Mouse (Mus musculus): ENCODE data around the gene Fam208a. TPM values are rescaled to one million over a fixed set of nuclear protein-coding genes. Genes with fewer than 3 reads are reported as not detected.

The Fam208a gene
- polyA plus RNA-seq, 1 experiment from 2014 or later = 20.1 TPM

GRCm38 (mm10) chr14:27400495-27400894 lies 28.1 kb upstream of the Fam208a start:
- no peak overlapping the region for H3K9ac ChIP-seq
- H3K27me3 ChIP-seq (replicated peaks) = no peaks in the 10 kb centered on the region
- H3K4me3 ChIP-seq = no peak overlapping the region
- H3K36me3 ChIP-seq = no peaks in the 10 kb centered on the region
- 88% methylated on average over 6 of the region's 6 CpGs for WGBS
- H3K4me2 ChIP-seq (replicated peaks) = no peak overlapping the region
- H3K9me3 ChIP-seq = no peaks in the 10 kb centered on the region
- H3K27ac ChIP-seq = no peak overlapping the region
- H3K4me1 ChIP-seq = no peaks in the 10 kb centered on the region
- no peak for ATAC-seq (ENCODE audit: low FRiP score, low read depth)

- no peaks in the 10 kb centered on the region for H3K4me1 ChIP-seq
- no peak overlapping the region for H3K9ac ChIP-seq
- no peak overlapping the region for H3K4me2 ChIP-seq (replicated peaks)
- no peak overlapping the region for H3K27ac ChIP-seq
- no peaks in the 10 kb centered on the region for H3K27me3 ChIP-seq (replicated peaks)
- H3K4me3 ChIP-seq = no peak overlapping the region
- 88% methylated on average over 12 of the region's 12 CpGs for WGBS
- no peaks in the 10 kb centered on the region for H3K9me3 ChIP-seq
- H3K36me3 ChIP-seq = no peaks in the 10 kb centered on the region
- no peak for ATAC-seq (ENCODE audit: low FRiP score, low read depth)
Measured at GRCm38 (mm10) chr14:27401717-27402278, 26.8 kb upstream of the Fam208a start.

- no peaks in the 10 kb centered on the region for H3K4me1 ChIP-seq
- H3K4me3 ChIP-seq = no peak overlapping the region
- 86% methylated on average over 10 of the region's 10 CpGs for WGBS
Measured at GRCm38 (mm10) chr14:27402332-27403250, 26.0 kb upstream of the Fam208a start.

GRCm38 (mm10) chr14:27405452-27405851 lies 23.2 kb upstream of the Fam208a start:
- no peak overlapping the region for H3K27ac ChIP-seq
- ATAC-seq (ENCODE audit: low FRiP score, low read depth) = no peak
- WGBS = 94% methylated on average over 4 of the region's 4 CpGs

More at GRCm38 (mm10) chr14:27402332-27403250, 26.0 kb upstream of the Fam208a start:
- H3K9ac ChIP-seq = no peak overlapping the region
- no peak overlapping the region for H3K4me2 ChIP-seq (replicated peaks)
- H3K27ac ChIP-seq = no peak overlapping the region
- no peaks in the 10 kb centered on the region for H3K27me3 ChIP-seq (replicated peaks)
- no peaks in the 10 kb centered on the region for H3K9me3 ChIP-seq
- ATAC-seq (ENCODE audit: low FRiP score, low read depth) = no peak
- H3K36me3 ChIP-seq = no peaks in the 10 kb centered on the region

GRCm38 (mm10) chr14:27405947-27406346 lies 22.7 kb upstream of the Fam208a start:
- 91% methylated on average over 2 of the region's 2 CpGs for WGBS
- Histone ChIP-seq H3K27ac (no peak overlapping the region), H3K36me3 (no peaks in the 10 kb centered on the region), H3K4me1 (no peaks in the 10 kb centered on the region), H3K9ac (no peak overlapping the region), H3K4me3 (no peak overlapping the region), H3K27me3 (replicated peaks) (no peaks in the 10 kb centered on the region), H3K9me3 (peaks cover 5% of the 10 kb centered on the region; the same call in 1 of the 2 replicates), H3K4me2 (replicated peaks) (no peak overlapping the region)
- ATAC-seq (ENCODE audit: low FRiP score, low read depth) = no peak

More at GRCm38 (mm10) chr14:27405452-27405851, 23.2 kb upstream of the Fam208a start:
- no peak overlapping the region for H3K4me3 ChIP-seq
- H3K9ac ChIP-seq = no peak overlapping the region
- H3K4me1 ChIP-seq = no peaks in the 10 kb centered on the region
- H3K9me3 ChIP-seq = peaks cover 5% of the 10 kb centered on the region; the same call in 1 of the 2 replicates
- H3K36me3 ChIP-seq = no peaks in the 10 kb centered on the region
- no peaks in the 10 kb centered on the region for H3K27me3 ChIP-seq (replicated peaks)
- no peak overlapping the region for H3K4me2 ChIP-seq (replicated peaks)

- no peaks in the 10 kb centered on the region for H3K36me3 ChIP-seq
- peaks cover 5% of the 10 kb centered on the region; the same call in 1 of the 2 replicates for H3K9me3 ChIP-seq
- WGBS = 88% methylated on average over 3 of the region's 3 CpGs
- no peak overlapping the region for H3K27ac ChIP-seq
- no peak overlapping the region for H3K9ac ChIP-seq
- no peaks in the 10 kb centered on the region for H3K4me1 ChIP-seq
- no peak overlapping the region for H3K4me3 ChIP-seq
- H3K27me3 ChIP-seq (replicated peaks) = no peaks in the 10 kb centered on the region
- no peak for ATAC-seq (ENCODE audit: low FRiP score, low read depth)
- no peak overlapping the region for H3K4me2 ChIP-seq (replicated peaks)
Measured at GRCm38 (mm10) chr14:27408240-27408639, 20.4 kb upstream of the Fam208a start.

- H3K4me3 ChIP-seq = no peak overlapping the region
- ATAC-seq (ENCODE audit: low FRiP score, low read depth) = no peak
- no peak overlapping the region for H3K27ac ChIP-seq
- H3K36me3 ChIP-seq = no peaks in the 10 kb centered on the region
- no peaks in the 10 kb centered on the region for H3K27me3 ChIP-seq (replicated peaks)
- no peaks in the 10 kb centered on the region for H3K4me1 ChIP-seq
- WGBS = 94% methylated on average over 3 of the region's 3 CpGs
- H3K4me2 ChIP-seq (replicated peaks) = no peak overlapping the region
- H3K9me3 ChIP-seq = peaks cover 5% of the 10 kb centered on the region; the same call in 1 of the 2 replicates
- H3K9ac ChIP-seq = no peak overlapping the region
Measured at GRCm38 (mm10) chr14:27409662-27410061, 19.0 kb upstream of the Fam208a start.

GRCm38 (mm10) chr14:27411492-27411891 lies 17.1 kb upstream of the Fam208a start:
- Histone ChIP-seq H3K9me3 (peaks cover 5% of the 10 kb centered on the region; the same call in 1 of the 2 replicates), H3K27ac (no peak overlapping the region), H3K27me3 (replicated peaks) (no peaks in the 10 kb centered on the region), H3K4me2 (replicated peaks) (no peak overlapping the region), H3K36me3 (no peaks in the 10 kb centered on the region), H3K4me1 (no peaks in the 10 kb centered on the region), H3K9ac (no peak overlapping the region), H3K4me3 (no peak overlapping the region)
- 89% methylated on average over 7 of the region's 7 CpGs for WGBS
- no peak for ATAC-seq (ENCODE audit: low FRiP score, low read depth)

GRCm38 (mm10) chr14:27412699-27413098 lies 15.9 kb upstream of the Fam208a start:
- H3K36me3 ChIP-seq = no peaks in the 10 kb centered on the region
- no peak overlapping the region for H3K4me2 ChIP-seq (replicated peaks)
- no peaks in the 10 kb centered on the region for H3K4me1 ChIP-seq
- H3K27me3 ChIP-seq (replicated peaks) = no peaks in the 10 kb centered on the region
- no peak overlapping the region for H3K27ac ChIP-seq
- peaks cover 5% of the 10 kb centered on the region; the same call in 1 of the 2 replicates for H3K9me3 ChIP-seq
- 82% methylated on average over 8 of the region's 8 CpGs for WGBS
- no peak overlapping the region for H3K4me3 ChIP-seq
- H3K9ac ChIP-seq = no peak overlapping the region
- ATAC-seq (ENCODE audit: low FRiP score, low read depth) = no peak

GRCm38 (mm10) chr14:27413961-27414360 lies 14.7 kb upstream of the Fam208a start:
- ATAC-seq (ENCODE audit: low FRiP score, low read depth) = no peak
- 51% methylated on average over 4 of the region's 4 CpGs for WGBS
- Histone ChIP-seq H3K9me3 (peaks cover 5% of the 10 kb centered on the region; the same call in 1 of the 2 replicates), H3K27me3 (replicated peaks) (no peaks in the 10 kb centered on the region), H3K4me2 (replicated peaks) (no peak overlapping the region), H3K9ac (no peak overlapping the region), H3K36me3 (no peaks in the 10 kb centered on the region), H3K4me3 (no peak overlapping the region), H3K4me1 (no peaks in the 10 kb centered on the region), H3K27ac (no peak overlapping the region)

- H3K4me2 ChIP-seq (replicated peaks) = no peak overlapping the region
- H3K27ac ChIP-seq = no peak overlapping the region
- WGBS = 75% methylated on average over 3 of the region's 3 CpGs
- ATAC-seq (ENCODE audit: low FRiP score, low read depth) = no peak
- H3K9me3 ChIP-seq = no peaks in the 10 kb centered on the region
- no peak overlapping the region for H3K4me3 ChIP-seq
- H3K9ac ChIP-seq = no peak overlapping the region
- H3K36me3 ChIP-seq = no peaks in the 10 kb centered on the region
- no peaks in the 10 kb centered on the region for H3K4me1 ChIP-seq
- no peaks in the 10 kb centered on the region for H3K27me3 ChIP-seq (replicated peaks)
Measured at GRCm38 (mm10) chr14:27420816-27421215, 7.8 kb upstream of the Fam208a start.

GRCm38 (mm10) chr14:27422301-27422700 lies 6.3 kb upstream of the Fam208a start:
- no peak overlapping the region for H3K4me3 ChIP-seq
- no peak overlapping the region for H3K9ac ChIP-seq
- H3K4me2 ChIP-seq (replicated peaks) = no peak overlapping the region
- 96% methylated on average over 1 of the region's 1 CpGs for WGBS
- peaks cover 1% of the 10 kb centered on the region; the same call in 1 of the 2 replicates for H3K9me3 ChIP-seq
- no peak for ATAC-seq (ENCODE audit: low FRiP score, low read depth)
- no peak overlapping the region for H3K27ac ChIP-seq
- no peaks in the 10 kb centered on the region for H3K36me3 ChIP-seq
- no peaks in the 10 kb centered on the region for H3K27me3 ChIP-seq (replicated peaks)
- H3K4me1 ChIP-seq = no peaks in the 10 kb centered on the region

Data from neural tube, embryonic 12.5 days (tissue).